Mouse (Mus musculus) kidney, embryonic 15.5 days (tissue): ENCODE results near the gene Gm21541. TPM values are rescaled to one million over a fixed set of nuclear protein-coding genes. Genes with fewer than 3 reads are reported as not detected.
"Not testable (repeated sequence)": the region's sequence is repeated elsewhere in the genome, so short reads cannot be mapped to it uniquely, and the experiment has no call there.

Experiments used
- ATAC-seq: fragments of 200-750 bp; cut with Nextera tagmentation; replicated peaks from 2 replicates; pipeline ENCODE4 v1.8.0; 2017; ENCODE audit warnings: moderate TSS enrichment; ENCODE audit not compliant: low FRiP score
- H3K27ac ChIP-seq: fragments of 300-500 bp; sonication (generic); 2 replicates; pipeline ENCODE4 v1.5.1; 2015; ENCODE audit warnings: mild to moderate bottlenecking, inconsistent platforms
- H3K27me3 ChIP-seq: fragments of 300-500 bp; sonication (generic); 2 replicates; pipeline ENCODE4 v1.6.1; 2015; ENCODE audit warnings: inconsistent platforms
- H3K36me3 ChIP-seq: fragments of 300-500 bp; sonication (generic); 2 replicates; pipeline ENCODE4 v1.6.1; 2015; ENCODE audit warnings: inconsistent platforms
- H3K4me1 ChIP-seq: fragments of 300-500 bp; sonication (generic); 2 replicates; pipeline ENCODE4 v1.6.1; 2015; ENCODE audit warnings: inconsistent platforms
- H3K4me2 ChIP-seq: fragments of 300-500 bp; sonication (generic); 2 replicates; pipeline ENCODE4 v1.6.1; 2015; ENCODE audit warnings: moderate library complexity, mild to moderate bottlenecking, inconsistent platforms
- H3K4me3 ChIP-seq: fragments of 300-500 bp; sonication (generic); replicated peaks from 2 replicates; pipeline ENCODE4 v1.5.1; 2015; ENCODE audit warnings: mild to moderate bottlenecking, inconsistent platforms
- H3K9ac ChIP-seq: fragments of 300-500 bp; sonication (generic); 2 replicates; pipeline ENCODE4 v1.6.1; 2015; ENCODE audit warnings: mild to moderate bottlenecking, inconsistent platforms
- H3K9me3 ChIP-seq: fragments of 300-500 bp; sonication (generic); replicated peaks from 2 replicates; pipeline ENCODE4 v1.6.1; 2016; ENCODE audit warnings: inconsistent platforms
- WGBS: fragments of 180-500 bp; shearing (Covaris S2); methylation state at CpG from one replicate; pipeline ENCODE4 v1.1.7; 2015; ENCODE audit warnings: mixed read lengths; 5-methylcytosine and 5-hydroxymethylcytosine counted together
- polyA plus RNA-seq: library from polyadenylated mRNA; unstranded; fragments of >200 nt; fragmentation: Nextera tagmentation; extraction: Ambion mirVana; gene quantifications from 2 replicates; pipeline ENCODE4 v1.2.1, GENCODE M21; 2015

Gene Gm21541
- polyA plus RNA-seq, result 21.7 and 22.4 TPM in 2 replicates

DNA sequence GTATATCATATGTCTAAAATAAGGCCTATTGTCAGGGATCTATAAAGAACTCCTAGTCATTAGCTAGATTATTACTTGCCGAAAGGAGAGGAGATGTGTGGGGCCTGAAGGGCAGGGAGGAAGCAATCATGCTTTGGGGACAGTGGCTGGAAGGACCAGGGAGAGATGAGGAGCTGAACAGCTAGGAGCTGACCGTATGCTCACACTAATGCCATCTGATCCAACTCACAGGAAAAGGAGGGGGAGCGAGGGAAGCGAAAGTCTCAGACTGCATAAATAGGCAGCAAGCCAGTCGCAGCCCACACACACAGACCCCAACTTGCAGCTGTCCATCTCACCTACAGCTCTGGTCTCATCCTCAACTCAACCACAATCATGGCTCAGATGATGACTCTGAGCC is at the start of gene Gm21541:
TSS of gene Gm21541 (plus strand) at position 301 of the 400 bp plus-strand sequence.
- H3K4me3 ChIP-seq, H3K4me2 ChIP-seq, H3K36me3 ChIP-seq, H3K4me1 ChIP-seq, H3K27ac ChIP-seq, ATAC-seq, H3K9me3 ChIP-seq, H3K9ac ChIP-seq, H3K27me3 ChIP-seq: not testable (repeated sequence)
- no CpG with 5 or more reads among the region's 5 CpGs for WGBS

DNA sequence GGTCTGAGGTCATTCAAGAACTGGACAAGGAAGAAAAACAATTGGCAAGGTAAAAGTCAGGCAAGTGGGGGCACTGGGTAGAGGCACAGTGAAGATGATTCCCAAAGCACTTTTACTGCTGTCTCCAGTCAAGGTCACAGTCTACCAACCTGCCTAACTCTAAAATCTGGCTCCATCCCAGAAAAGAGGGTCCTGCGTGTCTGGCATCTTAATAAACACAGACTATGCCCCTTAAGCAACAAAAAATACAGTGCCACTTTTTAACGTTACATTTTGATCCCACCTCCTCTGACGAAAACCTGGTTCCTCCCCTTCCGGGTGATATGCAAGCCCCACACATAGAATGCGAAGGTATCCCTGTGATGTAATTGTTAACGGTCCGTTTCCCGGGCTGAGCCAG is 37.9 kb downstream of the Gm21541 start, which contains the start of gene Gm20878:
TSS of gene Gm20878 (plus strand) at position 301 of the 400 bp plus-strand sequence.
- H3K4me3 ChIP-seq, H3K9me3 ChIP-seq, H3K27ac ChIP-seq, H3K9ac ChIP-seq, H3K36me3 ChIP-seq, H3K4me1 ChIP-seq, ATAC-seq, H3K27me3 ChIP-seq, H3K4me2 ChIP-seq: not testable (repeated sequence)
- no CpG with 5 or more reads among the region's 8 CpGs for WGBS

Other genes with a start within 250 kb of the Gm21541 start
- 19.8 and 22.1 TPM in 2 replicates for gene Cntfr, start 206.5 kb upstream of the Gm21541 start, polyA plus RNA-seq
- gene Il11ra1, start 203.6 kb upstream of the Gm21541 start, polyA plus RNA-seq, result 137 and 157 TPM in 2 replicates
- 76.2 and 83.6 TPM in 2 replicates for gene Rpp25l, start 190.1 kb upstream of the Gm21541 start, polyA plus RNA-seq
- 128 and 132 TPM in 2 replicates for gene Dctn3, start 180.4 kb upstream of the Gm21541 start, polyA plus RNA-seq
- gene Arid3c, start 172.5 kb upstream of the Gm21541 start, polyA plus RNA-seq, result 0.12 and 0.17 TPM in 2 replicates
- 50.7 and 52.5 TPM in 2 replicates for gene Galt, start 148.4 kb upstream of the Gm21541 start, polyA plus RNA-seq
- 79.7 and 87.4 TPM in 2 replicates for gene Sigmar1, start 147.5 kb upstream of the Gm21541 start, polyA plus RNA-seq
- 36.5 and 42.4 TPM in 2 replicates for gene Ccl27a, start 129.4 kb upstream of the Gm21541 start, polyA plus RNA-seq
- 1.9 and 2.2 TPM in 2 replicates for gene Gm20878, start 38.0 kb downstream of the Gm21541 start, polyA plus RNA-seq
- gene Fam205a4, start 62.4 kb downstream of the Gm21541 start, polyA plus RNA-seq, result 0.21 TPM in 2 replicates
- not detected in 2 replicates for gene Gm21093, start 131.1 kb downstream of the Gm21541 start, polyA plus RNA-seq
- gene Gm3893, start 187.6 kb downstream of the Gm21541 start, polyA plus RNA-seq, result not detected in 2 replicates
- 12.0 TPM in 1 of 2 replicates, not detected in the other for gene Gm13304, start 211.2 kb downstream of the Gm21541 start, polyA plus RNA-seq
- not detected in 2 replicates for gene Gm13306, start 249.8 kb downstream of the Gm21541 start, polyA plus RNA-seq